Mouse (Mus musculus): Measurements from ENCODE around the gene Pan2. TPM values are rescaled to one million over a fixed set of nuclear protein-coding genes. Genes with fewer than 3 reads are reported as not detected.

Gene Pan2
- total and polyA plus RNA-seq, 3 experiments, result 10.6 to 18.5 (median 11.0) TPM

DNA sequence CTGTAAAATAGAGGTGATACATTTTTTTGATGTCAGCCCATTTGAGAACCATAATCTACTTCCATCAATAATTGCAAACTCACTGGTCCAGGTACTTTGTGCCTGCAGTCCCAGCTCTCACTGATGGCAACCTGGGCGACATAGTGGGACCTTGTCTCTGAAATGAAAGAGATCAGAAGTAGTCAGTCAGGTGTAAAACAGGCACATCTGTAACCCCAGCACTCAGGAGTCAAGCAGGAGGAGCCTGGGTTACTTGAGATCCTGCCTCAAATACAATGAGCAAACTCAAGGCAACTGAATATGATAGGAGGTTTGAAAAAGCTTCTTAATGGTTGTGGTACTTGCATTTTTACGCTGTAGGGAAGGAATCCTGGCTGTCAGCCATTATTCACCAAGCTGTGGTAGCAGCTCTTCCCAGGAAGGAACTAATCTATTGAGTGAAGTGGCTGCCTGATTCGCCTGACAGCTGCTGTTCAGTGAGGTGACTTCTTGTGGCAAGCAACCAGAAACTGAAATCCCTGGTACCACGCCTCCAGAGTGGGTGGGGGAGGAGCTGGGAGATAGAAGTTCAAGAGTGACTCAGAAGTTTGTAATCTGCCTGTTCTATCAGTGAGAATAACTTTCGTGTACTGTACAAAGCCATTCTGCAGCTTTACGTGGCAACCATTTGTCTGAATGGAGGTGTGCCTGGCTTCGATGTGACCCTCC is 41.6 kb downstream of the Pan2 start (continued):
- peak; percentile 86; the same call in 1 of the 2 replicates for TF ChIP-seq MXI1 (IDR thresholded peaks at IDR 0.05; ENCODE audit: low read depth, low read length)

GRCm38 (mm10) chr10:128347541-128347940 is 44.4 kb downstream of the Pan2 start:
- H3K4me1 ChIP-seq (ENCODE audit: control insufficient read depth in 1 of 2, insufficient read depth in 2 of 2), result peaks cover 3 to 52% of the 10 kb centered on the region in 2 experiments; a peak in 3 of 4 replicates
- no peak overlapping the region for H3K9ac ChIP-seq (ENCODE audit: insufficient read depth, low read depth)
- H3K27ac ChIP-seq (ENCODE audit: insufficient read depth, low read depth), result no peak overlapping the region
- H3K27me3 ChIP-seq (replicated peaks), result no peaks in the 10 kb centered on the region
- no peak overlapping the region for H3K4me3 ChIP-seq (replicated peaks in 1 of 3; ENCODE audit: low read depth in 2 of 3, low read length in 2 of 3, poor library complexity in 1 of 3)
- peaks cover 28 to 60% of the 10 kb centered on the region in 2 experiments for H3K36me3 ChIP-seq (replicated peaks in 1 of 2; ENCODE audit: control insufficient read depth in 1 of 2, insufficient read depth in 1 of 2, low read length in 1 of 2)
- DNase-seq (ENCODE audit: extremely low read depth), result no peak
- H3K4me2 ChIP-seq (ENCODE audit: insufficient read depth, low read depth, poor library complexity, severe bottlenecking), result no peak overlapping the region
- TF ChIP-seq JUN (IDR thresholded peaks at IDR 0.05; ENCODE audit: insufficient read depth, low read depth, low read length), result no peak
- TF ChIP-seq POLR2AphosphoS2 (IDR thresholded peaks at IDR 0.05; ENCODE audit: low read depth, low read length), result no peak
- TF ChIP-seq TCF12 (IDR thresholded peaks at IDR 0.05; ENCODE audit: low read depth, low read length), result no peak
- no peak for TF ChIP-seq POLR2A (IDR thresholded peaks at IDR 0.05; ENCODE audit: low read depth, low read length)
- TF ChIP-seq UBTF (IDR thresholded peaks at IDR 0.05; ENCODE audit: low read depth, low read length), result no peak
- no peak for TF ChIP-seq EP300 (IDR thresholded peaks at IDR 0.05; ENCODE audit: low read length)
- no peak for TF ChIP-seq ELF1 (IDR thresholded peaks at IDR 0.05; ENCODE audit: low read depth, low read length)
- no peak for TF ChIP-seq CHD2 (IDR thresholded peaks at IDR 0.05; ENCODE audit: low read length)
- TF ChIP-seq JUND (conservative IDR thresholded peaks at IDR 0.05; ENCODE audit: low read depth, low read length), result no peak
- TF ChIP-seq ZKSCAN1 (IDR thresholded peaks at IDR 0.05; ENCODE audit: borderline replicate concordance, low read depth, low read length), result no peak
- TF ChIP-seq USF1 (IDR thresholded peaks at IDR 0.05; ENCODE audit: low read depth, low read length), result no peak
- no peak for TF ChIP-seq NELFE (IDR thresholded peaks at IDR 0.05; ENCODE audit: low read depth, low read length)
- in situ Hi-C loops (cut with MboI; ENCODE audit: low pct_ligation_motif_present, low pct_unique_long_range_greater_than_20kb, low sequenced_read_pairs) (no loop called here), dilution Hi-C loops (cut with MboI; ENCODE audit: extremely low pct_ligation_motif_present, extremely low pct_unique_long_range_greater_than_20kb, low sequenced_read_pairs) (no loop called here)
- peaks cover 60% of the 10 kb centered on the region for H3K79me2 ChIP-seq (replicated peaks; ENCODE audit: control insufficient read depth, extremely low read depth, insufficient read depth, poor library complexity, severe bottlenecking)
- no peaks in the 10 kb centered on the region for H3K9me3 ChIP-seq (replicated peaks; ENCODE audit: low read length)

DNA sequence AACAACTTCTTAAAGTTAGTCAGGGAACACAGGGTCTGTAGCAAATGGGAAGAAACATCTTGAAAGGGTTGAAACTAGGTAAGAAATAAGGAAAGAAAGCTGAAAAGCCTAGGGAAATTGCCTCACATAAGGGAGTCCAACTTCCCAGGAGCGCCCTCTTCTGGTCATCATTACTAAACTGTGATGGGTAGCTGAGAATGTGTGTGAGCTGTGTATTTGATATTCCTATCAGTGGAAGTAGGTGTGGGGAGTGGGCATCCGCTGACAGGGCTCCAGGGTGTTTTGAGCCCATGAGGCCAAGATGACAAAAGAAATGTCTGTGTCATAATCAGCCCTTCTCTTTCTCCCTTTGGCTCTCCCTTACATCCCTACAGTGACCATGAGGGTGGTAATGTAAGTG is 55.7 kb downstream of the Pan2 start:
- H3K4me1 ChIP-seq (ENCODE audit: control insufficient read depth in 1 of 2, insufficient read depth in 2 of 2), result peaks cover 0 to 5% of the 10 kb centered on the region in 2 experiments; a peak in 1 of 4 replicates
- no peak for TF ChIP-seq TBP (conservative IDR thresholded peaks at IDR 0.05; ENCODE audit: low read depth, low read length)
- TF ChIP-seq SMC3 (IDR thresholded peaks at IDR 0.05; ENCODE audit: low read depth, low read length), result peak; percentile 38
- TF ChIP-seq MYC (IDR thresholded peaks at IDR 0.05; ENCODE audit: low read depth, low read length), result no peak
- no peak for TF ChIP-seq GABPA (IDR thresholded peaks at IDR 0.05; ENCODE audit: insufficient replicate concordance, low read depth, low read length)
- TF ChIP-seq MAZ (IDR thresholded peaks at IDR 0.05; ENCODE audit: low read depth, low read length), result no peak
- TF ChIP-seq ELF1 (IDR thresholded peaks at IDR 0.05; ENCODE audit: low read depth, low read length), result no peak
- no peak for TF ChIP-seq RCOR1 (conservative IDR thresholded peaks at IDR 0.05; ENCODE audit: low read depth, low read length)
- no peak for TF ChIP-seq IRF4 (IDR thresholded peaks at IDR 0.05; ENCODE audit: low read depth, low read length)
- no peak for TF ChIP-seq CHD1 (IDR thresholded peaks at IDR 0.05; ENCODE audit: low read depth, low read length)
- no peak for TF ChIP-seq NELFE (IDR thresholded peaks at IDR 0.05; ENCODE audit: low read depth, low read length)
- TF ChIP-seq MEF2A (IDR thresholded peaks at IDR 0.05; ENCODE audit: borderline replicate concordance, low read depth, low read length), result no peak
- TF ChIP-seq EP300 (IDR thresholded peaks at IDR 0.05; ENCODE audit: low read length), result no peak
- TF ChIP-seq TCF12 (IDR thresholded peaks at IDR 0.05; ENCODE audit: low read depth, low read length), result no peak
- no peak for TF ChIP-seq SIN3A (IDR thresholded peaks at IDR 0.05; ENCODE audit: low read length)
- peak; percentile 41 to 65; a peak in 2 of 4 replicates for TF ChIP-seq CTCF (conservative IDR thresholded peaks at IDR 0.05 in 1 of 2, IDR thresholded peaks at IDR 0.05 in 1 of 2; ENCODE audit: low read depth in 2 of 2, low read length in 2 of 2)
- TF ChIP-seq USF2 (conservative IDR thresholded peaks at IDR 0.05; ENCODE audit: low read depth, low read length), result no peak
- peak; percentile 32 for TF ChIP-seq RAD21 (IDR thresholded peaks at IDR 0.05; ENCODE audit: low read depth, low read length)
- TF ChIP-seq E2F4 (IDR thresholded peaks at IDR 0.05; ENCODE audit: insufficient replicate concordance, low read depth, low read length), result no peak
- no peak for TF ChIP-seq HCFC1 (IDR thresholded peaks at IDR 0.05; ENCODE audit: low read depth, low read length)
- TF ChIP-seq ZNF384 (IDR thresholded peaks at IDR 0.05; ENCODE audit: low read depth, low read length), result no peak
- no peak overlapping the region for H3K4me3 ChIP-seq (replicated peaks in 1 of 3; ENCODE audit: low read depth in 2 of 3, low read length in 2 of 3, poor library complexity in 1 of 3)
- no peaks in the 10 kb centered on the region for H3K9me3 ChIP-seq (replicated peaks; ENCODE audit: low read length)
- no peak overlapping the region for H3K4me2 ChIP-seq (ENCODE audit: insufficient read depth, low read depth, poor library complexity, severe bottlenecking)
- H3K9ac ChIP-seq (ENCODE audit: insufficient read depth, low read depth), result no peak overlapping the region
- DNase-seq (ENCODE audit: extremely low read depth), result peak; percentile 66
- H3K27ac ChIP-seq (ENCODE audit: insufficient read depth, low read depth), result no peak overlapping the region
- no peaks in the 10 kb centered on the region for H3K27me3 ChIP-seq (replicated peaks)
- dilution Hi-C loops (cut with MboI; ENCODE audit: extremely low pct_ligation_motif_present, extremely low pct_unique_long_range_greater_than_20kb, low sequenced_read_pairs), result no loop called here
- H3K79me2 ChIP-seq (replicated peaks; ENCODE audit: control insufficient read depth, extremely low read depth, insufficient read depth, poor library complexity, severe bottlenecking), result no peaks in the 10 kb centered on the region; the same call in none of the 2 replicates
- H3K36me3 ChIP-seq (replicated peaks in 1 of 2; ENCODE audit: control insufficient read depth in 1 of 2, insufficient read depth in 1 of 2, low read length in 1 of 2), result peaks cover 69 to 83% of the 10 kb centered on the region in 2 experiments
- in situ Hi-C loops (cut with MboI; ENCODE audit: low pct_ligation_motif_present, low pct_unique_long_range_greater_than_20kb, low sequenced_read_pairs), result no loop called here

Measured in CH12.LX (cell line).